Mouse (Mus musculus): ENCODE data around the gene Rnf222.
A peak's percentile ranks its signal among the peaks of the same experiment; 100 is the strongest.

DNA sequence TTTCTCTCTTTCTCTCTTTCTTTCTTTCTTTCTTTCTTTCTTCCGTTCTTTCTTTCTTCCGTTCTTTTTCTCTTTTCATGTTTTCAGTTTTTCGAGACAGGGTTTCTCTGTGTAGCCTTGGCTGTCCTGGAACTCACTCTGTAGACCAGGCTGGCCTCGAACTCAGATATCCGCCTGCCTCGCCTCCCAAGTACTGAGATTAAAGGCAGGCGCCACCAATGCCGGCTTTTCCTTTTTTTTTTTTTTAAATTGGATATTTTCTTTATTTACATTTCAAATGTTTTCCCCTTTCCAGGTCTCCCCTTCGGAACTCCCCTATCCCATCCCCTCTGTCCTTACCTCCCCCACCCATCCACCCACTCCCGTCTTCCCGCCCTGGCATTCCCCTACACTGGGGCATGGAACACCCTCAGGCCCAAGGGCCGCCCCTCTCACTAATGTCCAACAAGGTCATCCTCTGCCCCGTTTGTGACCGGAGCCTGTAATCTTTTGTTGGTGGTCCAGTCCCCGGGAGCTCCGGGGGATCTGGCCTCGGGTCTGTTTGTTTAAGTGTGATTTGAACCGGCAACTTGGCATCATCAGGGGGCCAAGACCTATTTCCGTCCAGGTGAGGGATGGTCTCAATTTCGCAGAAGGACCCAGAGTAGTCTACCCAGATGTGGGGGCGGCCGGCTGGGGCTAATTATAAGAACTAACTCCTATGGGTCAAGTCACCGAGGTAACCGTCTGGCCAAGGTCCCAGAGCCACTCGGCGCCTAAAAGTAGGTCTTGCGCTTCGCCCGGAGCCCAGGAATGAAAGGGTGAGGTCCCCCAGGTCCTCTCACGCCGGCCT, 12.4 kb downstream of the Rnf222 start:
- TF ChIP-seq BHLHE40 (IDR thresholded peaks at IDR 0.05; ENCODE audit: low read depth, low read length) (no peak), USF1 (IDR thresholded peaks at IDR 0.05; ENCODE audit: low read depth, low read length) (no peak), UBTF (IDR thresholded peaks at IDR 0.05; ENCODE audit: low read depth, low read length) (0 out of 2 replicates have a peak, but pooled peaks have one; percentile 8), POLR2A (IDR thresholded peaks at IDR 0.05; ENCODE audit: low read depth, low read length) (no peak), ETS1 (conservative IDR thresholded peaks at IDR 0.05; ENCODE audit: low read depth, low read length) (no peak), TBP (conservative IDR thresholded peaks at IDR 0.05; ENCODE audit: low read depth, low read length) (no peak), POLR2AphosphoS2 (IDR thresholded peaks at IDR 0.05; ENCODE audit: low read depth, low read length) (no peak)
